Mouse (Mus musculus) CD4-positive, CD25-positive, alpha-beta regulatory T cell, adult 4 months (primary cell): ENCODE data around the gene Atp6v0e. TPM values are rescaled to one million over a fixed set of nuclear protein-coding genes. Genes with fewer than 3 reads are reported as not detected.

Experiments
- ATAC-seq: one replicate; pipeline ENCODE4 v1.8.0; 2017
- polyA plus RNA-seq, 2 experiments: library from polyadenylated mRNA; unstranded; fragments of 100-300 nt; shearing (Covaris generic); gene quantifications; one replicate each; pipeline ENCODE4 v1.2.1; 2017

Gene Atp6v0e
- polyA plus RNA-seq, 2 experiments from 2014 or later: 354 to 386 TPM

GRCm38 (mm10) chr17:26721802-26722201 is 58.8 kb downstream of the Atp6v0e start:
- no peak for ATAC-seq

- ATAC-seq: no peak
Measured at GRCm38 (mm10) chr17:26724790-26725189, 61.8 kb downstream of the Atp6v0e start.

GRCm38 (mm10) chr17:26726674-26727073 is 63.6 kb downstream of the Atp6v0e start:
- no peak for ATAC-seq

GRCm38 (mm10) chr17:26727110-26727755 is 64.2 kb downstream of the Atp6v0e start:
- no peak for ATAC-seq

- no peak for ATAC-seq
Measured at GRCm38 (mm10) chr17:26742581-26742980, 79.5 kb downstream of the Atp6v0e start.

- no peak for ATAC-seq
Measured at GRCm38 (mm10) chr17:26743294-26743693, 80.3 kb downstream of the Atp6v0e start.

Other genes starting within 250 kb of the Atp6v0e start
- under 1 TPM; 0.13 to 0.22 TPM for gene Neurl1b, start 248.4 kb upstream of the Atp6v0e start, polyA plus RNA-seq
- 10 to 100 TPM; 37.2 to 77.2 TPM for gene Ergic1, start 101.7 kb upstream of the Atp6v0e start, polyA plus RNA-seq
- gene Dusp1, start 101.1 kb upstream of the Atp6v0e start, polyA plus RNA-seq: 10 to 100 TPM; 24.6 to 24.7 TPM
- 10 to 100 TPM; 60.7 to 69.8 TPM for gene Crebrf, start 52.4 kb downstream of the Atp6v0e start, polyA plus RNA-seq
- gene Bnip1, start 117.8 kb downstream of the Atp6v0e start, polyA plus RNA-seq: 10 to 100 TPM; 26.9 to 40.0 TPM
- not detected for gene Nkx2-5, start 181.8 kb downstream of the Atp6v0e start, polyA plus RNA-seq